Mouse (Mus musculus) heart, postnatal 4 days (tissue): ENCODE measurements at regions not wholly inside any gene's neighbourhood (a gene's known extent, or its start where the extent isn't known, plus 50 kb on each side); places are given as distances from the start of the nearest gene placed in this dataset.

Experiments
- DNase-seq: peaks from one replicate; pipeline ENCODE4 v3.0.0; 2021

DNA sequence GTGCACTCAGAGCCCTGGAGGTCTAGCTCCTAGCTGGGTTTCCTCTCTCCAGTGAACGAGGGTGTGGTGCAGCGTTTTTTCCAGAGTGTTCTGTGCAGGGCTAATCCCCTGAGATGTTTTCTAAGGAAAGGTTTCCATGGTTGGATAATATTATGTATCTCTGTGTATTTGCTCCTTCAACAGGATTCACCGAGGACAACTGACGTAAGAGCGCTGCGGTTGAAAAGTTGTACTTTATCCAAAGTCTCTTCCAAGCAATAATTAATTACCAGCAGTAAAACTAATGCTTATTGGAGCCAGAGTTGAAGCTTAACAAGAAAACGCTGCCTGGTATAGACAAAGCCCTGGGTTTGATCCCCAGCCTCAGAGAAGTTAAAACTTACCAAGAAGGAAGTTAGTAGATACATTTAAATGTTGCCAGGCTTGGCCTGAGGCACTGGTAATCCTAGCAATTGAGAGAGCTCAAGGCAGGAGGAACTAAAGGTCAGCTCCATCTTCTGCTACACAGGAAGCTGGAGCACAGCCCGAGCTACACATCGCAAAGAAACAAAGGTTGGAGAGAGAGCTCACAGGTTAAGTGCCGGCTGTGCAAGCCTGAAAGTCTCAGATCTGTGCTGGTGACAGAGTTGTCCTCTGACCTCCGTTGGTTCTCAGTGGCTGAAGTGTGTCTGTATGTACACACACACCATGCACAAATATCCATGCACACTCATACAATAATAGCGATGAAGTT is 51.2 kb upstream of the Rap1b start:
- peak; percentile 20 for DNase-seq

DNA sequence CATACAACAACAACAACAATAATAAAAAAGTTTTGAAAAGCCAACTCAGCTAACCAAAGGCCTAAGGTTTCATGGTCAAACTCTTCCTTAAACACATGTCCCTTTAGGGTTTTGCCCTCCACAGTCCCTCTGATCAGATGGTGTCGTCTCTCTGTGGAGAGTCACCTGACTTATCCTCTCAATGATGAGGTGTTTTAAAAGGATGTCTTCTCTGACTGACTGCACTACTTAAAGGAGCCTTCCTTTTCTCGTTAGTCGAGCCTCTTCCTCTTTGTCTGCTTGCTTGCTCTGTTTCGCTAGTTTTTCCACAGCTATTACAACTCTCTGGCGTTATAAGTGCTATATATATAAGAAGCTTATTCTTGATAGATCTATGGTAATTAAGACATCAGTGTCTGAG is 51.9 kb upstream of the Rap1b start:
- no peak for DNase-seq

DNA sequence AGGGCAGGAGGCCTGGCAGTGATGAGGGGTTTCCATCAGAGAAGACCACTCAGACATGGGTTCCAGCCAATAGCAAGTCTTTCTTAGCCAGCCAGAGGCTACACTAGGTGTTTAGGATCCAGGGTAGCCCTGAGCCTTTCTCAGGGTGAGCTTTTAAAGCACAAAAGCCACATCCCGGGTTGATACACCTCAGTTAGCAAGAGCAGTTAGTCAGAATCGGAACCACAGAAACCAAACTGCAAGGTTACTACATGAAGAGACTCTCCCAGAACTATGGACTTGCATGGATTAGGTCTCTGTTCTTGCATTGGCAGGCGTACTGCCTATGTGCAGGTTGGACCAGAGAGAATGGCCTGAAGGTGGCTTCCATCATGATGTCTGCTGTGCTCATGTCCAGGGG is 52.6 kb upstream of the Rap1b start:
- DNase-seq: no peak

DNA sequence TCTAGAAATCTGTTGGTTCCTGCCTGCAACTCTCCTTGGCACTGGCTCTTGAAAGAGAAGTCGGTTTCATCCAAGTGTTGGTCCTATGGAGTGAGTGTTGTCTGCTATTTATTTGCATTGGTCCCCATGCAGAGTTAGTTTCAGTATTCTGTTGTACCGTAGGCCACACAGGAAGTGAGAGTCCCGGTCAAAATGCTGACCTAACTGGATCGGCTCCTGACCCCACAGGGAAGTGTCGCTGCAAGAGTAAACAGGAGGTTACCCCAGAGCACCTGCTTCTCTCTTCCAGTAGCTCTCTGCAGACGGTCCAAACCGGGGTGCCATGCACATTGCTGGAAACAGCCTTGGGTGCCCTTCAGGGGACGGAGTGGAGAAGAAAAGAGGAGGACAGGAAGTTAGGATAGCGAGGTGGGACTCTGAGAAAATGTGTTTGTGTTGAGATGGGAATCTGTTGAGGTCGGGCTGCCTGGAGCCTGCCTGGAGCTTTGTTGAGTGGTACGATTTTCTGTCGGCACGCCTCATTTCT is 53.6 kb upstream of the Rap1b start:
- peak; percentile 12 for DNase-seq

DNA sequence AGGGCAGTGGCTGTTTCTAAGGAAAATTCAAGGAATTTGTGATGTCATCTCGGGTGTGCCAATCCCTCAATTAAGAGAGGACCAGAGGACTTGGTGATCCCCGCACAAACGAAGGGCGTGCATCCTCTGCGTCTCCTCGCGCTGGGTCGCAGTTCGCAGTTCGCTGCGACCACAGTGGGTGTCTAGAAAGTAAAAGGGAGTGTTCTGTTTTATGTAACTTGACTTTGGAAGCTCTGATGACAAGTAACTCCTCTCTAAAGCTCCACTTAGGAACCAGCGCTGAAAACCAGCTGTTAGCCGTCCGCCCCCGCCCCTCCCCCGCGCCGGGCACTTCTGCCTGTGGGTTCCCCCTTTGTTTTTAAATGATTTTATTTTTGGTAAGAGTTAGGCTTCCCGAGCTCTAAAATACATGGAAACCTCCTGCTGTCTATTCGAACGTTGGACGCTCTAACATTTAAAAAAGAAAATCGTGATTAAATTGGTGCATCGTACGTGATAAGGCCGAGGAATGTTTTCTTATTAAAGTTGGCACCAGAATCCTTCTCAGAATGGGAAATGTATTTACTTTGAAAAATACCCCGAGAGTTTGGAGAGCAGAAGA is 59.9 kb upstream of the Rap1b start:
- DNase-seq: peak; percentile 68

DNA sequence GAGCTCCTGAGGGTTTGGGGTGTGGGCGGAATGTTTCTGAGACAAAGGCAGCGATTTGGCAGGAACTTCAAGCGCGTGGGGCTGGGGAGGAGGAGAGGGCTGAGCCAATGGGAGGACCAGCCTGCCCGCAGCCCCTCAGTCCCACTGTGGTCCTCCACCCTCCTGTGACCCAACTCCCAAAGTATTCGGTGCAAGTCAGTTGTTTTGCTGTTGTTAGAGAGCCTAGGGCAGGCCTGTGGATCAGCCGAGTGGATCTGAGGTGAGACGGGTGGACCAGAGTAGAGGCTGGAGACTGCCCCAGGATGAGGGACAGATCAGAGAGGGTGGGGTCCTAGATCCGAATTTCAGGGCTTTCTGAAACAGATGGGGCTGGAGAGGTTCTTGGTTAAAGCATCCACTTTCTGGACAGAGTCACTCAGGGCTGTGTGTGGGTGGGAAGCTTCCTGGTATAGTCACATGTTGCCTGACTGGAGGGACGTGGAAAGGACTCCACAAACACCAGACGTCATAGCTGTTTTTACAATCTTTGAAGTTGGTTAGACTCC is 60.5 kb upstream of the Rap1b start:
- peak; percentile 81 for DNase-seq

DNA sequence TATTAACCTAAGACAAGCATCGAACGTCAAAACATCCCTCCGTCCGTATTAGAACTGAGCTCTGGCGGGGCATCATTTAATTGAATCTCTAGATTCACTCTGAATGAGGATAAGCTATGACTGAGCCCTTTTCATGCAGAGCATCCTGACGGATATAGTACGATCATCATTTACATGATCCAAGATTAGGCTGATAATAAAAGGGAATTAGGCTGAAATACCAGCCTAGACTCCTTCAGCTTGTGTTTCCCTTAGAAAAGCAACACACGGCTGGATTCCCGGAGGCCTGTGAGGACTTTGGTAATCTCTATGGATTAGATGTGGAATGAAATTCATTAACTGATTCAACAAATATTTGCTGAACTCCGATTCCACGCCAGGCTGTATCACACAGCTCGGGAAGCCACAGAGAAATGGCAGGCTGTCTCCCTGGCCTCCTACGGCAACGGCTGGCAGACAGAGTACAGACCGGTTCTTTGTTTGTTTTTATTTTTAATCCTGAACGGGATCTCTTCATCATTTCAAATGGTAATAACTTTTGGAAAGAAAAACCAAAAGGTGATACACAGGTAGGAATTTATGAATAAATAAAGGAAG is 62.3 kb upstream of the Rap1b start:
- DNase-seq: no peak

DNA sequence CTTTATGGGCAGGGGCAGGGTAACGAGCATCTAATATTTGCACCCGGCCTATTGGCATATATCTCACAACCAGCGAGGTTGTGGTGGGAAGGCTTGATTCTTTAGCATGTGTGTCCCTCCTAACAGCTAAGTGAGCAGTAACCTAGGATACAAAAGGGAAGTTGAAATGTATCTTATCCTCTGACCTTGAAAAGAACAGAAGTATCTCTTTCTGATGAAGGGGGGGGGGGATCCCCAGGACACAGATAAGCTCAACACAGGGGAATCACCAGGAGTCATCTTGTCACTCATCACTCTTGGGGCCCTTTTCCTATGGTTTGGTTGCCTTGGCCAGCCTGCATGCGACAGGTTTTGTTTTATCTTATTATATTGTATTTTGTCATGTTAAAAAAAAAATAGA is 63.3 kb upstream of the Rap1b start:
- no peak for DNase-seq

DNA sequence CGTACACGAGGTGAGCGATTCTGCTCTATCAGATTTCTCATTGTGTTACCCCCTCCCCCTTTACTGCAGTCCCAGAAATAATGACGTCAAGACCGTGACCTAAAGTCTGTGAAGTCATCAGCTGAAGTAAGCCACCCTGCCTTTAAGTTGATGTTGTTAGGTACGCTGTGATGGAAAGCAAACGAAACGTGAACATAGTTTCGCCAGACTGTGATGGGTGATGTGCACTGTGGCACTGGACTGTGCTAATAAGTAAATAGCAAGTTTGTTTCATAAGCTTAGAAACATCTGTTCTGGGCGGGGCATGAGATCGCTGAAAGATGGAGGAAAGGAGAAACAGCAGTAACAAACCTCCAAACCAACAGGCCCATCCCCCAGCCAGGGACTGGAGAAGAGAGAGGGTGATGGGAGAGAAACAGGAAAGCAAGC is 64.0 kb upstream of the Rap1b start:
- DNase-seq: no peak

DNA sequence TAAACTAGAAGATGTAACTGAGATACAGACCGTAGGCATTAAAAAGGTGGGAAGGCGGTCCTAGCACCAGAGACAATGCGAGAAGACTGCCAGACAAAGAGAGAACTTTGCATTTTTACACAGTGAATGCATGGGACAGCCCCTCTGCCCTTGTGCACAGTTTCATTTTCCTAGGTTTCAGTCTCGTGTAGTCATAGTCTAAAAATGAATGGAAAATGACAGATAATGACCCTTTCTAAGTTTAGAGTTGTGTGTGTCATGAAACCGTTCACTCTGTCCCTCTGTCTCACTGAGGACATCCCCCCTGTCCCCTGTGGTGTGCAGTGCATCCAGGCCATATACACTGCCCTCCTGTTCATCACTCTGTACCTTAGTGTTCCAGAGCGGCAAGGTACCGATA is 64.6 kb upstream of the Rap1b start:
- no peak for DNase-seq

DNA sequence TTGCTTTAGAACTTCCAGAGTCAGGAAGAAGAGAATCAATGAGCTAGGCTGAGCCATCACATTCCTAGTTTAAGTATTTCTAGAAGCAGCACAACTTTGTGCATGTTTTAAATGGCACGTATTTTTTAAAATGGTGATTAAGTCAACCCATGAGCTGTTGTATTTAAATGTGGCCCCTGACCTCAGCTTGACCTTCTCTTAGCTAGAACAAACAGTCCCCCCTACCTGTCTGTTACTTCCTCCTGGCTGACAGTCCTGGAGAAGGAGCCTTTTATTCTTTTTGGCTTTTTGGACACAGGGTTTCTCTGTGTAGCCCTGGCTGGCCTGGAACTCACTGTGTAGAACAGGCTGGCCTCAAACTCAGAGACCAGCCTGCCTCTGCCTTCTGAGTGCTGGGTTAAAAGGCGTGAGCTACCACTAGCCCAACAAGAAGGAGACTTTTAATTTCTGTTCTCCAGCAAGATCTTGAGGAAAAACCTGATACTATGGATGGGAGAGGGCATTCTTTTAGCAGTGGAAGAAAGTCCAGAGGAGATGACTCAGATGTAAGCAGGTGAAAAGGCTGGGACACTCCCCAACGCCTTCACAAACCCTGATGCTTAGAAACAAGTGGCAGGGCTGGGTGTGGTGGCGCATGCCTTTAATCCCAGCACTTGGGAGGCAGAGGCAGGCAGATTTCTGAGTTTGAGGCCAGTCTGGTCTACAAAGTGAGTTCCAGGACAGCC is 69.3 kb upstream of the Rap1b start:
- no peak for DNase-seq

DNA sequence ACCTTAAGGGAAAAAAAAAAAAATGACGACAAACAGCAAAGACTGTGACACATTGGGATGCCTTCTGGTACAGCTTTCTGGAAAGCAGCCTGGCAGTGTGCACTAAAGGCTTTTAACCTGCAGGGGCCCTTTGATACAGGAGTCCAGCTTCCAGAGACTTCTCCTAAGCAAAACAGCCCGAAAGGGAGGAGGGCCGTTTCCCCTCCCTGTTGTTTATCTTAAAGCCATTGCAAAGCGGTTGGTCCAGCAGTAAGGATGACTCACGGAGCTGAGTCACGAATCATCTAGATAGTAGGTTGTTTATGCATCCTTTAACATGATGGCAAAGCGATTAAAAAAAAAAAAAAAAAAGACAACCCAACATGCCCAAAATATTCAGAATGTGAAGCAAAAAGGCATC is 70.4 kb upstream of the Rap1b start:
- no peak for DNase-seq

DNA sequence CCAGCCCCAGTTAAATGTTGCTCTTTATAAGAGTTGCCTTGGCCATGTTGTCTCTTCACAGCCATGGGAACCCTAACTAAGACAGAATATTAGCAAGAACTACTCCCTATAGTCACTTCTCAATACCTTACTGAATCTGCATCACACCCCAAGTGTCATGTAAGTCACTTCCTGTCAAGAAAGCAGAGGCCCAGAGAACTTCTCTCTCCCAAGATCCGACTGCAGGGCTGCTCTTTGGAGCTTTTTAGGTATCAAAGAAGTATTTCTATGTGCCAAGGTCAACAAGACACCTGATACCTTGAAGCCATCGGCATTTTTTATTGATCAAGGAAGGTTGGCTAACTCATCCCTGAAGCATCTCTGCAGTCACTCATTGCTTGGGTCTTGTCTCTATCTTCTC is 72.0 kb upstream of the Rap1b start:
- DNase-seq: no peak

DNA sequence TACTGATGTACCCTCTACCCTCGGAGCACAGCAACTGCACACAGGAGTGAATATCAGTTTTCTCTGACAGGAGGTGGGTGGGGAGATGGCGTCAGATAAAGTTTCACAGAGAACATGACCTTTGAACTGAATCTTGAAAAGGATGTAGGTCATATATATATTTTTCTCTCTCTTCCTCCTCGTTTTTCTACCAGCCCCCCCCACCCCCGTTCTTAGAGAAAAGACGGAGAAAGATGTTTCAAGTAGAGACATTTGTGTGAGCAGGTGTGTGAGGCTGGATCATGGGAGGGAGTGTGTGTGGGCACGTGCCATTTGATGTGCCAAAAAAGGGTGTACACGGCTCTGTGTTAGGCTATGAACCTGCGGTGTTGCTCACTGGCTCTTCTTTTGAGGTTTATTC is 72.8 kb upstream of the Rap1b start:
- DNase-seq: no peak

DNA sequence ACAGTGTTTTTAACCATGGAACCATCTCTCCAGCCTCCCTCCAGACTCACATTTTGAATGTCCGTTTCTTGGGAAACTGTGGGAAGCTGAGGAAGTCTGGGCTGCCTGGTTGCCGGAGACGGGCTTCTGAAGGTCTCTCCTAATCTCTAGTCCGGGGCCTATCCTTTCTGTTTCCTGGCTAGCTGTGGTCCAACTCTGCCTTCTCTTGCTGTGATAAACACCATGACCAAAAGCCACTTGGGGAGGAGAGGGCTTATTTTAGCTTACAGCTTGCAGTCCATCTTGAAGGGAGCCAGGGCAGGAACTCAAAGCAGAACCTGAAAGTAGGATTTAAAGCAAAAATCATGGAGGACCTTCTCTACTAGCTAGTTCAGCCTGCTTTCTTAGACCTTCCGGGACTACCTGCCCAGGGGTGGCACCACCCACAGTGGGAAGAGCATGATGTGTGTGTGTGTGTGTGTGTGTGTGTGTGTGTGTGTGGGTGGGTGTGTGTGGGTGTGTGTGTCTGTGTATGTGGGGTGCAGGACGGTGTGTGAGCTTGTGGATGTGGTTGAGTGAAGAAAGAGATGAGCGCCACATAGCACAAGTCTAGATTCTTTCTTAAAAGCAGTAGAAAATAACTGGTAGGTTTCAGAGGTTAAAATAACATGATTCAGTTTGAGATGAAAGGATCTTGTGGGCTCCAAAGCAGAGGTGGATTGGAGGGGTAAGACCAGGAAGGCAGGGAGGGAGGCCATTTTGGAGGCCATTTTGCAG is 73.5 kb upstream of the Rap1b start:
- DNase-seq: no peak

DNA sequence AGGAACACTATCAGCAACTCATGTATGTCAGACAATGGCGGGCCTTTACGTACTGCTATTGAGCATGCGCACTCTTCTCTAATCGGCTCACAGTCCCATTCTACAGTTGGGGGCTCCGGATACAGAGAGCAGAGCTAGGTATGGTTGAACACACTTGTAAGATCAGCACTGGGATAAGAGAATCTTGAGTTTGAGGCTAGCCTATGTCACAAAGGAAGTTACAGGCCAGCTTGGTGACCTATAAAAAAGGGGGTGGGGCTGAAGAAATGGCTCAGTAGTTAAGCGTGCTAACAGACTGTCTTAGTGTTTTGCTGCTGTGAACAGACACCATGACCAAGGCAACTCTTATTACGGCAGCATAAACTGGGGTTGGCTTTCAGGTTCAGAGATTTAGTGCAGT is 79.4 kb upstream of the Rap1b start:
- no peak for DNase-seq

DNA sequence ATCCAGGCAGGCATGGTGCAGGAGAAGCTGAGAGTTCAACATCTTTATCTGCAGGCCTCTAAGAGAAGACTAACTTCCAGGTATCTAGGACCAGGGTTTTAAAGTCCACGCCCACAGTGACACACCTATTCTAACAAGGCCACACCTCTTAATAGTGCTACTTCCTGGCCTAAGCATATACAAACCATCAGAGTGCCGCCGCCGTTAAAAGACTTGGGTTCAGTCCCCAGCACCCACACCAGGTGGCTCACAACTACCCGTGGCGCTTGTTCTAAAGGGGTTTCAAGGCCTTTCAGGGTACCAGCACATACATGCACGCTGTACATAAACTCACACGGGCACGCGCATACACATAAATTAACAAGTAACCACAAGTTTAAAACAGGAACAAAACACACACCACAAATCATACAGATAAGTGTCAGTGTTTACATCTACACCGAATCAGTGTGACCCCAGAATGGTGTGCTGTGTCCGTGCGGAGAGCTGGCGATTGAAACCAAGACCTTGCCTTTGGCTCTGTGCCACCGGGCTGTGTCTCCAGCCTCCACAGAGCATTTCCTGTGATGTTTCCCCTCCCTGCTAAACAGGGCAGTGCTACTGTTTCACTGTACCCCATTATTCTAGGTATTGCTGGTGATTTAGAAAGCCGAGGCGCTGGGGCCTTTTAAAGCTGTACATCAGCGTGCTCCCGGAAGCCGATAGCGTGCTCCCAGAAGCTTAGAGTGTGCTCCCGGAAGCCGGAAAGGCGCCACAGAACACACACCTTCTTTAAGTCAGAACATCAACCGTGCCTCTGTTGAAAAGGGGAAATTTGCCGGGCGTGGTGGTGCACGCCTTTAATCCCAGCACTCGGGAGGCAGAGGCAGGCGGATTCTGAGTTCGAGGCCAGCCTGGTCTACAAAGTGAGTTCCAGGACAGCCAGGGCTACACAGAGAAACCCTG is 80.0 kb upstream of the Rap1b start:
- peak; percentile 38 for DNase-seq

DNA sequence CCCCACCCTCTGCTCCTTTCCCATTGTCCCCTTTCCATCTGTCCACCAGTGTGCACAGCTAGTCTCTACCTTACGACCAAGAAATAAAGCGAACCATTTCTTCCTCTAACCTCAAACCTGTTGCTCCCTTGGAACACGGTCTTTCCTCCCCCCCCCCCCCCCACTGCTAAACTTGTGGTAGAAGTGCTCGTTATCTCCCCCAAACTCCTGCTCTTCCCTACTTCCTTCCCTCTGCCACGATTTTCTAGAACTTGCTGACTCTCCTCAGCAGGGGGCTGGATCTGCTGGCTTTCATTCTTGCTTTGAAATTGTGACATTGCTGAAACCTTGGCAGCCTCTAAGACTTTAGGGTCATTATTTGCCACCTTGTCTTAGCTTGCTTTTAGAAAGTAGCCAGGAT is 83.2 kb upstream of the Rap1b start:
- no peak for DNase-seq

DNA sequence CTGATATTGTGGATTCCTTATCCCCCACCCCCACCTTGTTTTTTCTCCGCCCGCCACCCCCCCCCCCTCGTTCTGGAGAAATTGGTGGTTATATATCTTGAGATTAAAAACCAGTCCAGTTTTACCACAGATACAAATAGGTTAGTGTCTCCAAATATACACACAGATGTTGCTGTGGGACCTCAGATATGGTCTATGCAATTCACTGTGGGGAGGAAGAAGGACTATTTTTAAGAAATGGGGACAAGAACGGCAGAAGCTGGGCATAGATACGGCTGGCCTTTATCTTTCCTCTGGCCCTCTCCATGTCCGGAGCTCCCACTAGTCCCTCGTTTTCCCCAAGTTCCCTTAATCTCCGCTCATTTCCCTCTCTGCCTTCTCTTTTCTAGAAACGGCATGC is 89.0 kb upstream of the Rap1b start:
- DNase-seq: no peak

DNA sequence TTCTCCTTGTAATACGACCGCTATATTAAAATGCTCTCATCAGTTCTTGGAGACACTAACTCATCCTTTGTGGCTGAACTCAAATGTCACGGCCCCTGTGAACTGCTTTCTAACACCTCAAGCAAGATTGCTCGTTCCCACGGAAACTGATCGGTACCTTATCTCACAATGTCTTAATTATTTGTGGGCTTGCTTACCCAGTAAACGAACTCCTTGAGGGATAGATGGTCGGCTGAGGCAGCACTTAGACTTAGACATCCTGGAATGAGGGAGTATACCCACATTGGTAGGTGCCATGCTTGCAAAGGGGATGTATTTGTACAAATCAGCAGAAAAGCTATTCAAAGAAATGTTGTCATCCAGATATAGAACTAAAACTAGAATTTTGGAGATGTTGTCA is 92.9 kb upstream of the Rap1b start:
- DNase-seq: no peak
